Mouse (Mus musculus) bone marrow macrophage, adult 2 months (primary cell): ENCODE data around the gene Tox2.

Experiments
- CTCF ChIP-seq: IDR thresholded peaks from 2 replicates; pipeline ENCODE4 v1.5.1; 2012; ENCODE audit warnings: low read depth, mild to moderate bottlenecking, low read length, moderate library complexity
- POLR2A ChIP-seq: IDR thresholded peaks from 2 replicates; pipeline ENCODE4 v1.6.1; 2012; ENCODE audit warnings: mild to moderate bottlenecking, low read depth, low read length, borderline replicate concordance

GRCm38 (mm10) chr2:163261362-163262054, 58.6 kb downstream of the Tox2 start:
- TF ChIP-seq CTCF (no peak), POLR2A (no peak)
